Mouse (Mus musculus): ENCODE measurements around the gene Olfr275. TPM values are rescaled to one million over a fixed set of nuclear protein-coding genes. Genes with fewer than 3 reads are reported as not detected.

The Olfr275 gene
- polyA plus RNA-seq (2012; rRNA removed; ENCODE audit: low replicate concordance), result not detected in 2 replicates

DNA sequence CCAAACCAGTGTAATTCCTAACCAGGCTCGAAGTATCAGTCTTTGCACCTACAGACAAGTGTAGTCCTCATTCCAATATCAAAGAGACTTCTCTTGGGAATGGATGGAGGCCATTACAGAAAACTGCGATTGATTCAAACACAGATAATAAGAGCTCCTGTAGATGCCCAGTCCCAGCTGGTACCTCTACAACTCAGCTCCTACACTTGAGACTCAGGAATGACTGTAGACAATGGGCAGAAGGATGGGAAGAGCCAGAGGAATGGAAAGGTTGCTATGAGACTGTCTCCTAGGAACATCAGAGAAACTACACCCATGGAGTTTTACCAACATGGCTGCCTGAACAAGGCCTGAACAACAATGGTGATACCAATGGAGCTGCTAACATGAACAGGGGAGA, at the start of gene Olfr275:
Olfr275 (plus strand) TSS at position 301 of the 400 bp plus-strand sequence.

DNA sequence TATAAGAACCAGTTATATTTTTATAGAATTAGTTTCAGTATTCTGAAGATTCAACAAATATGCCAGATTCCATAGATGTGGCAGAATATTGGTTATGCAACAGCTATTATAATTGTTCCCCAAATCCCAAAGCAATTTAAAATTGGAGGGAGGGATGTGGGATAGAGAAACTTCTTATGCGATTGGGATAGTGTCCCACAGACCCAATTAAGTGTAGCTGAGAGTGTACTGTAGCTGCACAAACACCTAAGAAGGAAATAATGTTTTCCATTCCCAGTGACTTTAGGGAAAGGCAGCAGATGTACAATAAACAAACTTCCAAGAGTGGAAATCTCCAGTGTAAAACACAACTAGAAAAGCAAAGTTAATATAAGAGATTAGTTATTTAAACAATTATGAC, 44.7 kb downstream of the Olfr275 start, which contains the start of gene Olfr273:
Olfr273 (minus strand) TSS at position 101 of the 400 bp plus-strand sequence.

Other genes with a start within 250 kb of the Olfr275 start
- gene Toporsl, start 218.3 kb upstream of the Olfr275 start, polyA plus RNA-seq (2012; rRNA removed; ENCODE audit: low replicate concordance), result not detected in 2 replicates
- gene Olfr273, start 44.6 kb downstream of the Olfr275 start, polyA plus RNA-seq (2012; rRNA removed; ENCODE audit: low replicate concordance), result not detected in 2 replicates
- gene Olfr272, start 104.6 kb downstream of the Olfr275 start, polyA plus RNA-seq (2012; rRNA removed; ENCODE audit: low replicate concordance), result not detected in 2 replicates
- not detected in 2 replicates for gene Olfr270, start 149.9 kb downstream of the Olfr275 start, polyA plus RNA-seq (2012; rRNA removed; ENCODE audit: low replicate concordance)
- not detected in 2 replicates for gene Nipsnap3a, start 174.7 kb downstream of the Olfr275 start, polyA plus RNA-seq (2012; rRNA removed; ENCODE audit: low replicate concordance)
- gene Nipsnap3b, start 197.3 kb downstream of the Olfr275 start, polyA plus RNA-seq (2012; rRNA removed; ENCODE audit: low replicate concordance), result 50.8 and 83.7 TPM in 2 replicates

All from duodenum, adult 2 months (tissue).